Mouse (Mus musculus) C2C12 (cell line): ENCODE measurements around the gene Orm2.
A peak's percentile ranks its signal among the peaks of the same experiment; 100 is the strongest.

ENCODE experiments used
- CEBPB ChIP-seq: IDR thresholded peaks from one replicate; pipeline ENCODE4 v1.6.1; 2011; ENCODE audit warnings: low read depth, mild to moderate bottlenecking, control low read depth, moderate library complexity
- CTCF ChIP-seq: IDR thresholded peaks from one replicate; pipeline ENCODE4 v1.5.1; 2011; ENCODE audit not compliant: control insufficient read depth, insufficient read depth, insufficient read length
- FOSL1 ChIP-seq: IDR thresholded peaks from one replicate; pipeline ENCODE4 v1.8.0; 2011; ENCODE audit warnings: mild to moderate bottlenecking, low read length; ENCODE audit not compliant: poor library complexity, insufficient read depth, severe bottlenecking
- MAX ChIP-seq: IDR thresholded peaks from one replicate; pipeline ENCODE4 v1.6.1; 2011; ENCODE audit warnings: mild to moderate bottlenecking, control low read depth
- MYOD1 ChIP-seq: IDR thresholded peaks from one replicate; pipeline ENCODE4 v1.6.1; 2011; ENCODE audit warnings: low read depth; ENCODE audit not compliant: control insufficient read depth, insufficient read length
- MYOG ChIP-seq: IDR thresholded peaks from one replicate; pipeline ENCODE4 v1.6.1; 2011; ENCODE audit not compliant: control insufficient read depth, insufficient read length; ENCODE audit errors: extremely low read depth
- USF1 ChIP-seq: IDR thresholded peaks from one replicate; pipeline ENCODE4 v1.6.1; 2011; ENCODE audit warnings: low read depth, mild to moderate bottlenecking, control low read depth, moderate library complexity

GRCm38 (mm10) chr4:63359861-63360260 is 2.4 kb upstream of the Orm2 start:
- TF ChIP-seq CTCF (no peak), USF1 (no peak), MYOD1 (no peak), MAX (no peak), MYOG (no peak), CEBPB (peak; percentile 86), FOSL1 (no peak)
